Mouse (Mus musculus): ENCODE data around the gene Wdr89. TPM values are rescaled to one million over a fixed set of nuclear protein-coding genes. Genes with fewer than 3 reads are reported as not detected.
"Not testable (repeated sequence)": the region's sequence is repeated elsewhere in the genome, so short reads cannot be mapped to it uniquely, and the experiment has no call there.

The Wdr89 gene
- polyA plus RNA-seq, 1 experiment = 13.7 TPM

- TF ChIP-seq POLR2A (IDR thresholded peaks at IDR 0.05; ENCODE audit: borderline replicate concordance, low read depth, low read length) = no peak
- TF ChIP-seq CTCF (IDR thresholded peaks at IDR 0.05; ENCODE audit: low read depth, low read length) = no peak
- Histone ChIP-seq H3K4me1 (ENCODE audit: control insufficient read depth, insufficient read depth, low read length) (peaks cover 10% of the 10 kb centered on the region), H3K27ac (ENCODE audit: insufficient read depth, low read depth, low read length) (no peak overlapping the region), H3K4me3 (ENCODE audit: insufficient read depth, low read length) (no peak overlapping the region)
Measured at GRCm38 (mm10) chr12:75698692-75699091, 29.4 kb upstream of the Wdr89 start.

- H3K27ac ChIP-seq (ENCODE audit: insufficient read depth, low read depth, low read length); H3K4me1 ChIP-seq (ENCODE audit: control insufficient read depth, insufficient read depth, low read length); H3K4me3 ChIP-seq (ENCODE audit: insufficient read depth, low read length): not testable (repeated sequence)
Measured at GRCm38 (mm10) chr12:75695845-75696244, 26.5 kb upstream of the Wdr89 start.

GRCm38 (mm10) chr12:75689003-75689402 is 19.7 kb upstream of the Wdr89 start:
- H3K4me1 ChIP-seq (ENCODE audit: control insufficient read depth, insufficient read depth, low read length) = peaks cover 30% of the 10 kb centered on the region
- peak overlapping the region; percentile 55 for H3K27ac ChIP-seq (ENCODE audit: insufficient read depth, low read depth, low read length)
- TF ChIP-seq POLR2A (IDR thresholded peaks at IDR 0.05; ENCODE audit: borderline replicate concordance, low read depth, low read length) (no peak), CTCF (IDR thresholded peaks at IDR 0.05; ENCODE audit: low read depth, low read length) (no peak)
- H3K4me3 ChIP-seq (ENCODE audit: insufficient read depth, low read length) = no peak overlapping the region

- TF ChIP-seq CTCF (IDR thresholded peaks at IDR 0.05; ENCODE audit: low read depth, low read length) (no peak), POLR2A (IDR thresholded peaks at IDR 0.05; ENCODE audit: borderline replicate concordance, low read depth, low read length) (no peak)
- Histone ChIP-seq H3K4me3 (ENCODE audit: insufficient read depth, low read length) (peak overlapping the region; percentile 36; the same call in 1 of the 2 replicates), H3K4me1 (ENCODE audit: control insufficient read depth, insufficient read depth, low read length) (peaks cover 31% of the 10 kb centered on the region), H3K27ac (ENCODE audit: insufficient read depth, low read depth, low read length) (peak overlapping the region; percentile 92)
Measured at GRCm38 (mm10) chr12:75687314-75687713, 18.0 kb upstream of the Wdr89 start.

GRCm38 (mm10) chr12:75684026-75684425 is 14.7 kb upstream of the Wdr89 start:
- Histone ChIP-seq H3K27ac (ENCODE audit: insufficient read depth, low read depth, low read length) (peak overlapping the region; percentile 39), H3K4me1 (ENCODE audit: control insufficient read depth, insufficient read depth, low read length) (peaks cover 24% of the 10 kb centered on the region)
- not testable (repeated sequence) for H3K4me3 ChIP-seq (ENCODE audit: insufficient read depth, low read length)

GRCm38 (mm10) chr12:75683598-75683997 is 14.3 kb upstream of the Wdr89 start:
- TF ChIP-seq CTCF (IDR thresholded peaks at IDR 0.05; ENCODE audit: low read depth, low read length) (no peak), POLR2A (IDR thresholded peaks at IDR 0.05; ENCODE audit: borderline replicate concordance, low read depth, low read length) (no peak)
- peaks cover 20% of the 10 kb centered on the region for H3K4me1 ChIP-seq (ENCODE audit: control insufficient read depth, insufficient read depth, low read length)
- H3K4me3 ChIP-seq (ENCODE audit: insufficient read depth, low read length) = no peak overlapping the region
- H3K27ac ChIP-seq (ENCODE audit: insufficient read depth, low read depth, low read length) = peak overlapping the region; percentile 39

GRCm38 (mm10) chr12:75682842-75683241 is 13.5 kb upstream of the Wdr89 start:
- TF ChIP-seq POLR2A (IDR thresholded peaks at IDR 0.05; ENCODE audit: borderline replicate concordance, low read depth, low read length) (no peak), CTCF (IDR thresholded peaks at IDR 0.05; ENCODE audit: low read depth, low read length) (no peak)
- Histone ChIP-seq H3K4me1 (ENCODE audit: control insufficient read depth, insufficient read depth, low read length) (peaks cover 14% of the 10 kb centered on the region), H3K27ac (ENCODE audit: insufficient read depth, low read depth, low read length) (no peak overlapping the region)

GRCm38 (mm10) chr12:75681101-75681500 is 11.8 kb upstream of the Wdr89 start:
- Histone ChIP-seq H3K4me1 (ENCODE audit: control insufficient read depth, insufficient read depth, low read length) (peaks cover 3% of the 10 kb centered on the region), H3K4me3 (ENCODE audit: insufficient read depth, low read length) (no peak overlapping the region), H3K27ac (ENCODE audit: insufficient read depth, low read depth, low read length) (no peak overlapping the region)
- TF ChIP-seq POLR2A (IDR thresholded peaks at IDR 0.05; ENCODE audit: borderline replicate concordance, low read depth, low read length) = no peak
- no peak for TF ChIP-seq CTCF (IDR thresholded peaks at IDR 0.05; ENCODE audit: low read depth, low read length)

More at GRCm38 (mm10) chr12:75682842-75683241, 13.5 kb upstream of the Wdr89 start:
- no peak overlapping the region for H3K4me3 ChIP-seq (ENCODE audit: insufficient read depth, low read length)

GRCm38 (mm10) chr12:75678393-75678792 is 9.1 kb upstream of the Wdr89 start:
- no peak overlapping the region for H3K4me3 ChIP-seq (ENCODE audit: insufficient read depth, low read length)
- no peak for TF ChIP-seq POLR2A (IDR thresholded peaks at IDR 0.05; ENCODE audit: borderline replicate concordance, low read depth, low read length)
- TF ChIP-seq CTCF (IDR thresholded peaks at IDR 0.05; ENCODE audit: low read depth, low read length) = no peak
- no peak overlapping the region for H3K27ac ChIP-seq (ENCODE audit: insufficient read depth, low read depth, low read length)

GRCm38 (mm10) chr12:75672630-75673029 is 3.3 kb upstream of the Wdr89 start:
- TF ChIP-seq POLR2A (IDR thresholded peaks at IDR 0.05; ENCODE audit: borderline replicate concordance, low read depth, low read length) = no peak
- TF ChIP-seq CTCF (IDR thresholded peaks at IDR 0.05; ENCODE audit: low read depth, low read length) = no peak
- Histone ChIP-seq H3K4me1 (ENCODE audit: control insufficient read depth, insufficient read depth, low read length) (peaks cover 26% of the 10 kb centered on the region), H3K4me3 (ENCODE audit: insufficient read depth, low read length) (no peak overlapping the region), H3K27ac (ENCODE audit: insufficient read depth, low read depth, low read length) (no peak overlapping the region)

More at GRCm38 (mm10) chr12:75678393-75678792, 9.1 kb upstream of the Wdr89 start:
- no peaks in the 10 kb centered on the region for H3K4me1 ChIP-seq (ENCODE audit: control insufficient read depth, insufficient read depth, low read length)

- TF ChIP-seq POLR2A (IDR thresholded peaks at IDR 0.05; ENCODE audit: borderline replicate concordance, low read depth, low read length) (no peak), CTCF (IDR thresholded peaks at IDR 0.05; ENCODE audit: low read depth, low read length) (0 out of 2 replicates have a peak, but pooled peaks have one; percentile 10)
- Histone ChIP-seq H3K4me1 (ENCODE audit: control insufficient read depth, insufficient read depth, low read length) (peaks cover 32% of the 10 kb centered on the region), H3K4me3 (ENCODE audit: insufficient read depth, low read length) (no peak overlapping the region), H3K27ac (ENCODE audit: insufficient read depth, low read depth, low read length) (no peak overlapping the region)
Measured at GRCm38 (mm10) chr12:75671759-75672315, 2.5 kb upstream of the Wdr89 start.
